Mouse (Mus musculus) cortical plate, adult 2 months (tissue): ENCODE results near the gene Marveld1. TPM values are rescaled to one million over a fixed set of nuclear protein-coding genes. Genes with fewer than 3 reads are reported as not detected.
A peak's percentile ranks its signal among the peaks of the same experiment; 100 is the strongest.

Source experiments
- H3K27ac ChIP-seq: fragments of 200-500 bp; 2 replicates; pipeline ENCODE4 v1.5.1; 2012; ENCODE audit warnings: low read length, control low read depth, inconsistent platforms; ENCODE audit not compliant: insufficient read depth
- H3K4me1 ChIP-seq: fragments of 200-500 bp; 2 replicates; pipeline ENCODE4 v1.6.1; 2011; ENCODE audit warnings: low read length; ENCODE audit not compliant: control insufficient read depth, insufficient read depth
- H3K4me3 ChIP-seq: fragments of 200-500 bp; 2 replicates; pipeline ENCODE4 v1.5.1; 2011; ENCODE audit warnings: mild to moderate bottlenecking, low read length, control low read depth; ENCODE audit not compliant: insufficient read depth
- CTCF ChIP-seq: fragments of 200-500 bp; IDR thresholded peaks from 2 replicates; pipeline ENCODE4 v1.5.1; 2011; ENCODE audit warnings: mild to moderate bottlenecking, control low read depth, low read length; ENCODE audit not compliant: insufficient read depth; ENCODE audit errors: extremely low read depth
- POLR2A ChIP-seq: fragments of 200-500 bp; IDR thresholded peaks from 2 replicates; pipeline ENCODE4 v1.6.1; 2011; ENCODE audit warnings: mild to moderate bottlenecking, low read length, control low read depth; ENCODE audit not compliant: insufficient read depth; ENCODE audit errors: extremely low read depth
- polyA plus RNA-seq: library from polyadenylated mRNA; depleted of rRNA; stranded (reverse); fragments of >200 nt; gene quantifications from 2 replicates; pipeline ENCODE4 v1.2.3, GENCODE M21; 2012

The Marveld1 gene
- polyA plus RNA-seq, 1 experiment: 14.4 TPM

DNA sequence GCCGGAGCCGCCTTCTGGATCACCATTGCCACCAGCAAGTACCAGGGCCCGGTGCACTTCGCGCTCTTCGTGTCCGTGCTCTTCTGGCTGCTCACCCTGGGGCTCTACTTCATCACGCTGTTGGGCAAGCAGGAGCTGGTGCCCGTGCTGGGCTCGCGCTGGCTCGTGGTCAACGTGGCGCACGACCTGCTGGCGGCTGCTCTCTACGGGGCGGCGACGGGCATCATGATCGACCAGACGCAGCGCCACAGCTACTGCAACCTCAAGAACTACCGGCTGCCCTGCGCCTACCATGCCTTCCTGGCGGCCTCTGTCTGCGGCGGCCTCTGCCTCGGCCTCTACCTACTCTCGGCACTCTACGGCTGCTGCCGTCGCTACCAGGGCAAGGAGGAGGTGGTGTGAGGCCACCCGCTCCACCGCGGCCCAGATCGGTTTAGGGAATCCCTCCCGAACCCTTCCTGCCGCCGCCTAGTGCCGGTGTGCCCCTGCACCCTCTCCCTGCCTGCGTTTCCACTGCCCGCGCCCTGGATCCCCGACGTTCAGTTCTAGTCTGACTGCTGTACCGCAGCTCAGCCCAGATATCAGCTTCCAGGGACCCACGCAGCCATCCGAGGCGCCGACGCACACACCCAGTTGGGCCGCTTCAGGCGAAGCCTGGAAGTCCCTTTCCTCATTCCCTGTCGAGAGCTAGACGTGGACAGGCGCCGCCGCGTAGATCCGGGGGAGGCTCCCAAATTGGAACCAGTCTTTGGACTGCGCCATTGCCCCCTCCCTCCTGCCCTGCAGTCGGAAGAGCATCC, 769 bp downstream of the Marveld1 start:
- H3K4me1 ChIP-seq: peaks cover 2% of the 10 kb centered on the region; the same call in 1 of the 2 replicates
- H3K4me3 ChIP-seq: peak overlapping the region; percentile 65
- TF ChIP-seq POLR2A (peak; percentile 44), CTCF (no peak)
- peak overlapping the region; percentile 98 for H3K27ac ChIP-seq

DNA sequence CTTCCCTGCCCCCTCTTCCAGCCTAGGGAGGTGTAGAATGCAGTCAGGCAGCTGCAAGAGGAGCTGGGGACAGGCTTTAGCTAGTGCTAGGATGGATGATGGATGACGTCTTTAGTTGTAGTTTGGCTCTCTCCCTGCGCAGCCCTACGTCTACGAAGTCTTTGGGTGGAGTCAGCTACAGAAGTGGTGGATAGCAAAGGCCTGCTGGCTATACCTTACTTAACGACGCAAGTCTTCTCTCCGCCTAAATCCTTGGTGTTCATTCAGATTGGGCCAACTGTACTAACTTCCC, 1.3 kb downstream of the Marveld1 start:
- TF ChIP-seq CTCF (no peak), POLR2A (peak; percentile 11; the same call in 1 of the 2 replicates)
- peak overlapping the region; percentile 65 for H3K4me3 ChIP-seq
- peaks cover 2% of the 10 kb centered on the region; the same call in 1 of the 2 replicates for H3K4me1 ChIP-seq
- peak overlapping the region; percentile 98; the same call in 1 of the 2 replicates for H3K27ac ChIP-seq

DNA sequence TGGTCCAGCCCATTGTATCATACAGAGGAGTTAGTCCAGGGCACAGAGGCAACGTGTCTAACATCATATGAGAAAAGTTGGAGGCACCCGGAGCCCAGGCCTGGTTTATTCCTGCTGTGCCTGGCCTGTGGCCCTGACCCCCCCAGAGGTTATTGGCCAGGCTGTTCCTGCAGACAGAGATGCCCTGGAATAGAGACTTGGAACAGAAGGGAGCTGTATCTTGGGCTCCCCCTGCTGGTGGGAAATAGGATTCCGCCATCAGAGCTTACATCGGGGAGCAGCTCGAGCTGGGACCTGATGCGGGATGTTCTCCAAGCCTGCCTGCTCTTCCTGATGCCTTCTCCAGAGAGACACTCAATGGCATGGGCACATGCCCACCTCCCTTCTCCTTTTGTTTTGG, 4.8 kb downstream of the Marveld1 start:
- TF ChIP-seq CTCF (peak; percentile 84), POLR2A (no peak)
- H3K4me1 ChIP-seq: no peaks in the 10 kb centered on the region
- no peak overlapping the region for H3K4me3 ChIP-seq
- H3K27ac ChIP-seq: no peak overlapping the region

DNA sequence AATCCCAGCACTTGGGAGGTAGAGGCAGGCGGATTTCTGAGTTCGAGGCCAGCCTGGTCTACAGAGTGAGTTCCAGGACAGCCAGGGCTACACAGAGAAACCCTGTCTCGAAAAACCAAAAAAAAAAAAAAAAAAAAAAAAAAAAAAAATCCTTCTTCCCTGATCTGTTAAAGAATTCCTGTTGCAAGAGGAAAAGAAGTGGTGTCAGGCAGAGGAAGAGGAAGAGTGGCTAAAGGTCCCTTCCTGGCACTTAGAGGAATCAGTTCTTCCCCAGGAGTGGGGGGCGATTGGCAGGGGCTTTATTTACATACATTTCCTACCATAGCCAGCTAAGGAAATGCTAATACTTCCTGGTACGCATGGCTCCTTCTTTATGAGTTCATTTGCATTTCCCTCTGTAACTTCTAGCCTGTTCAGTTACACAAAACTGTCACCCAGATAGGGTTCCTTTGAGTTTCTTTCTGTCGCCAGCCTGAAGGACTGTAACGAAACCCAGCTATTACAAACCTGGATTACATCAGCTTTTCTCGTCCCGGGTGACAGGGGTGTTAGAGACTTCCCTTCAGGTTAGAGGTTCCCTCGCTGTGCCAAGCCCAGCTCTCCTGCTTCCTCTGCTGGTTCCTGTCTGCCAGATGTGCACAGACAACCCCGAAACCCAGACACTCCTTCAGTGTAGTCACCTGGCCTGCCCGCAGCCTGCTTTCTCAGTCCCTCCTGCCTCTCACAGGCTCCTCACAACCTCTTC, 10.5 kb downstream of the Marveld1 start:
- Histone ChIP-seq H3K4me1 (no peaks in the 10 kb centered on the region), H3K4me3 (no peak overlapping the region), H3K27ac (no peak overlapping the region)
- no peak for TF ChIP-seq CTCF
- no peak for TF ChIP-seq POLR2A

DNA sequence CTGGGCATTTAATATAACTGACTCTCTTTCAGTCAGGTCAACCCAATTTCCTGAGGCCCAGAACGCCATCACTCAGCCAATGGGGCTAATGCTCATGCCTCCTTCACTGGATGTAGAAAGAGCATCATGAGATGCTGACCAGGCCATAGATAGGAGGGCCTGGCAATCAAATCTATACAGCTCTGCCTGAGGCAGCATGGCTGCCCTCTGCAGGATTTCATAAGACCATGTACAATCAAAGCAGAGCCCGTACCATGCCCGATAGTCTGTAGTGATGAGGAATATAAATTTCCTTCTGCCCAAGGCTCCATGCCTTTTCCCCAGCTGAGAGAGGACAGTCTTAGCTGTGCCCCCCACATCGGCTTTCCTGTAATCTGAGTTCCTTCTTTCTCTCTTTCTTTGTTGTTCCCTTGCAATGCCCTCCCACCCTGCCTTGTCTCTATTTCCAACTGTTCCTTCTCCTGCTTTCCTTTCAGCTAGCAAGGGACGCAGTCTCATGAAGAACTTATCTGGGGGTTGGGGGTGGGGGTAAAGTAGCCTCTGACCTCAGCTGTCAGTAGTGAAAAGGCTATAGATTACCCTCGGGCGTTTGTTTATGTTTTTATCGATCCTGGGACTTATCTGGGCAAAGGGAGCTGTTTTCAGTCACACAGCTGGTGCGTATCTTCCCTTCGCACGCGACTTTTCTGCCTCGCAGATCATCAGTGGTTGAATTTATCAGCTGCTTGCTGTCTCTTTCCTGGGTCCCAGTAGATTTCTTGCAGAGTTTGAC, 11.2 kb downstream of the Marveld1 start:
- Histone ChIP-seq H3K4me3 (no peak overlapping the region), H3K27ac (no peak overlapping the region), H3K4me1 (no peaks in the 10 kb centered on the region)
- no peak for TF ChIP-seq POLR2A
- no peak for TF ChIP-seq CTCF

DNA sequence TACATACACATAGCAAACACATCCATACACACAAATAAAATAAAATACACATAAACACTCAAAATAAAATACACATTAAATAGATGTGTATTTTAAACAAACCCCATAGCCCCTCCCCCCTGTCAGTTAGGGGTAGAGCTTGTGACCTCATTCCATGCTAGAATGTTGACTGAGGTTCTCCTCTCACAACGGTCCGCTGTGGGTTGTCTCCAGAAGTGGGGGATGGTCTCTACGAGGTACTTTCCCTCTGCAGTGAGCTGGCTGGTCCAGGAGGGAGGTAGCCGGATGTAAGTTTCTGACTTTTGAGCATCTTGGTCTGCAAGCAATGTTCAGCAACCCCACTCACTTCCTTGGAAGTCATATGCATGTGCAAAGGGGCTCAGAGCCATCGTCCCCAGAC, 16.6 kb downstream of the Marveld1 start, which contains the start of gene Zfyve27:
Zfyve27 (plus strand) TSS at position 188 of the 400 bp plus-strand sequence.
- peaks cover 3% of the 10 kb centered on the region for H3K4me1 ChIP-seq
- TF ChIP-seq CTCF: no peak
- no peak for TF ChIP-seq POLR2A
- H3K4me3 ChIP-seq: no peak within 1 kb of the TSS
- no peak within 1 kb of the TSS for H3K27ac ChIP-seq

DNA sequence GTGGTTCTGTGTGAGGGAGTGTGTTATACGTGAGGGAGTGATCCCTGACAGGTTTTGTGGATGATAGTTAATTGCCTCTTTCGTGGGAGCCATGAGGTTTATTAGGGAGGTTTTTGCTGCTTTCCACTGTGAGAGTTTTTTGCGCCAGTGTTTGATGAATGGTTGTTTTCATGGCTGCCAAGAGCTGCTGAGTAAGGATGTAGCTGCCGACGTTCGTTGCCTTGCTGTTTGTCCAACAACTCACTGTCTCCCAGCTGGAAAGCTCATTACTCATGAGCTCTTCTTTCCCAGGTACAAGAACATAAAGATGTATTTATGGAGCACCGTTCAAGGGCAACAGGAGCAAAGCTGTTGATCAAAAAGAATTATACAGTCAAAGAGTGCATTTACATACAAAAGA, 17.0 kb downstream of the Marveld1 start:
- Histone ChIP-seq H3K4me3 (no peak overlapping the region), H3K4me1 (peaks cover 3% of the 10 kb centered on the region), H3K27ac (no peak overlapping the region)
- TF ChIP-seq CTCF (no peak), POLR2A (no peak)

DNA sequence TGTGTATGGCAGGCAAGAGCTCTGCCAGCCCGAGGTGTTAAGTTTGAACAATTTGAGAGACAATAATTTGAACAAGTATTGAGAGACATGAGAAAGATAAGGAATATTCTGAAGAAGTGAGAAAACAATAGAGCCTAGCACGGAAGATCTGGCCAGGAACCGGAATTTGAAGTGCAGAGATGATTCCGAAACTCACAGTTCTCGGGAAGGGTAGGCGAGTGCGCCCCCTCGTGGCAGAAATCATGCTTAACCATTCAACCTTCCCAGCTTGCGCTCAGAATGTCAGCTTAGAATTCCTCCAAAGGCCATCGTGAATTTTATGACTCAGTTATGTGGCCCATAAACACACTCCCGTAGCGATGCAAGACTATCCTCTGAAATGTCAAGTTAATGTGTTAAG, 18.9 kb downstream of the Marveld1 start:
- Histone ChIP-seq H3K4me1 (peaks cover 6% of the 10 kb centered on the region), H3K4me3 (no peak overlapping the region; the same call in 1 of the 2 replicates), H3K27ac (no peak overlapping the region)
- TF ChIP-seq POLR2A (no peak), CTCF (peak; percentile 92)

DNA sequence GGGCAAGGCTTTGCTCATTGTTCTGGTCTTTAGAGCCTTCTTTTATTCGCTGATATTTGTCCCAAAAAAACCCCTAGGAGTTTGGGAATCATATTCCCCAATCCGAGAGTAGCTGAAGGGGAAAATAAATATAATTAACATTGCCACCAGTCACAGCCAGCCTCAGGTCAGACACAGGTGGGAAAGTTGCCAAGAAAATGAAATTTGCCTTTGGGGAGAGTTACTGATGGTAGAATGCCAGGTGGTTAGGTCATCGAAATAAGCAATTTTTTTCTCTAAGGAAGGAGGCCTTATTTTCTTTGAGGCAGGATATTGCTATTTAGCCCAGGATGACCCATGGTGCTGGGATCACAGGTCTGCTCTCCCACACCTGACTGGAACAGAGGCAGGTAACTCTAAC, 19.6 kb downstream of the Marveld1 start:
- Histone ChIP-seq H3K4me3 (no peak overlapping the region), H3K27ac (no peak overlapping the region), H3K4me1 (peaks cover 11% of the 10 kb centered on the region)
- TF ChIP-seq POLR2A: no peak
- TF ChIP-seq CTCF: no peak

DNA sequence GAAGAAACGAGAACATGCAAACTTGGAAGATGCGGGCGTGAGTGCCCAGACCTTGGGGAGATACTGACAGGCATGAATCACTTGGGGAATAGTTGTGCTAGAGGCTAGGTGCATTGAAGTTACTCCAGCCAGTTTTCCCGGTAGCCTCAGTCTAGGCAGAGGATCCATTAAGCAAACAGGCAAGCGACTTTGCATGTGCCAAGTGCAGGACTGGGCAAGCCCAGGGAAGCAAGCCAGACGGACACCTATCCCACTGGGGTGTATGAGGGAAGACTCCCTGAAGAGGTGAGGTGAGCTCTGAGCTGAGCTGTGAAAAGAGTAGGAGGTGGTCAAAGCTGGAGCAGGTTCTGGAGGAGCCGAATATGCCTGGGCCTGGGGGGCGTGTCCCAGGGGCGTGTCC, 20.3 kb downstream of the Marveld1 start:
- no peak for TF ChIP-seq CTCF
- no peak for TF ChIP-seq POLR2A
- peaks cover 11% of the 10 kb centered on the region for H3K4me1 ChIP-seq
- no peak overlapping the region for H3K27ac ChIP-seq
- H3K4me3 ChIP-seq: no peak overlapping the region
